Mouse (Mus musculus): ENCODE measurements around the gene Mbd3l2.
A peak's percentile ranks its signal among the peaks of the same experiment; 100 is the strongest.
"Not testable (repeated sequence)": the region's sequence is repeated elsewhere in the genome, so short reads cannot be mapped to it uniquely, and the experiment has no call there.

The Mbd3l2 gene

DNA sequence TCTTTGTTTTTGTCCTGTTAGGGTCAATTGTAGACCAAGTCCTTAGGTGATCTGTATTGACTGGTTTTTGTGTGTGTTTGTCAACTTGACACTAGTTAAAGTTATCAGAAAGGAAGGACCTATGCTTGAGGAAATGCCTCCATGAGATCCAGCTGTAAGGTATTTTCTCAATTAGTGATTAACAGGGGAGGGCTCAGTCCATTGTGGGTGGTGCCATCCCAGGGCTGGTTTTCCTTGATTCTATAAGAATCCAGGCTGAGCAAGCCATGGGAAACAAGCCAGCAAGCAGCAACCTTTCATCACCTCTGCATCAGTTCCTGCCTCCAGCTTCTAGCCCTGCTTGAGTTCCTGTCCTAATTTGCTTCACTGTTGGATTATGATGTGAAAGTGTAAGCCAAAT, at the start of gene Mbd3l2:
TSS of gene Mbd3l2 (plus strand) at position 301 of the 400 bp plus-strand sequence.
- no peak for DNase-seq (ENCODE audit: low read depth in 2 of 2, low spot score in 2 of 2)

- no peak for DNase-seq (ENCODE audit: low read depth in 2 of 2, low spot score in 2 of 2)
Measured at GRCm38 (mm10) chr9:18385782-18386181, 44.7 kb upstream of the Mbd3l2 start.

GRCm38 (mm10) chr9:18399629-18400028, 30.8 kb upstream of the Mbd3l2 start:
- DNase-seq (ENCODE audit: low read depth in 2 of 2, low spot score in 2 of 2): no peak

GRCm38 (mm10) chr9:18402895-18403294, 27.6 kb upstream of the Mbd3l2 start, which contains the start of gene Naalad2:
TSS of gene Naalad2 (minus strand) at chr9:18402995.
- DNase-seq (ENCODE audit: low read depth in 2 of 2, low spot score in 2 of 2): not testable (repeated sequence)

DNA sequence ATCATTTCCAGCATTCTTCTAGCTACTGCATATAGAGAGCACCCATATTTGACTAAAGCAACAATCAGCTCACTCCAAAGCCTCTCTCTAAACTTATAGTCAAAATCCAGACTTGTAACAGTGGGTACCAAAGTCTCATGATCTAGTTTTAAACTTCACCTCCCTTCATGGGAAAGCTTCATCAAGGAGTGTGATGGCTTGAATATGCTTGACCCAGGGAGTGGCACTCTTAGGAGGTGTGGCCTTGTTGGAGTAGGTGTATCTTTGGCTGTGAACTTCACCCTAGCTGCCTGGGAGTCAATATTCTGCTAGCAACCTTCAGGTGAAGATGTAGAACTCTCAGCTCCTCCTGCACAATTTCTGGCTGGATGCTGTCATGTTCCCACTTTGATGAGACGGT, 26.3 kb upstream of the Mbd3l2 start, which contains the start of gene Ubtfl1:
TSS of gene Ubtfl1 (plus strand) at position 301 of the 400 bp plus-strand sequence.
- DNase-seq (ENCODE audit: low read depth in 2 of 2, low spot score in 2 of 2): no peak

DNA sequence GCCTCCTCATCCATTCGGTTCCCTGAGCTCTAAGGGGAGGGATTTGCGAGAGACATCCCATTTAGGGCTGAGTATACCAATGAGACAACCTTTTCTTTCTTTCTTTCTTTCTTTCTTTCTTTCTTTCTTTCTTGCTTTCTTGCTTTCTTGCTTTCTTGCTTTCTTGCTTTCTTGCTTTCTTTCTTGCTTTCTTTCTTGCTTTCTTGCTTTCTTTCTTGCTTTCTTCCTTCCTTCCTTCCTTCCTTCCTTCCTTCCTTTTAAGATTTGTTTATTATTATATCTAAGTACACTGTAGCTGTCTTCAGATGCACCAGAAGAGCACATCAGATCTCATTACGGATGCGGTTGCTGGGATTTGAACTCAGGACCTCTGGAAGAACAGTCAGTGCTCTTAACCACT, 18.1 kb upstream of the Mbd3l2 start:
- not testable (repeated sequence) for DNase-seq (ENCODE audit: low read depth in 2 of 2, low spot score in 2 of 2)

- no peak for DNase-seq (ENCODE audit: low read depth in 2 of 2, low spot score in 2 of 2)
Measured at GRCm38 (mm10) chr9:18431687-18432086, 1.2 kb downstream of the Mbd3l2 start.

DNA sequence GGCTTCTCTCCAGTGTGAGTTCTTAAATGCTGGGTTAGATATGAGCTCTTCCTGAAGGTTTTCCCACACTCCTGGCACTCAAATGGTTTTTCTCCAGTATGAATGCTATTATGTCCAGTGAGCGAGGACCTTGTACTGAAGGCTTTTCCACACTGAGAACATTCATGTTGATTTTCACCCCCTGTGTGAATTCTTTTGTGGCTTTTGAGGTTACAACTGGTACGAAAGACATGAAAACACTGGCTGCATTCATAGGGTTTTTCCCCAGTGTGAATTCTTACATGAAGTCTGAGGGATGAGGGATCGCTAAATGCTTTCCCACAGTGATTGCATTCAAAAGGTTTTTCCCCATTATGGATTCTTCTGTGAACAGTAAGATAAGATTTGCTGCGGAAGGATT, 26.1 kb downstream of the Mbd3l2 start:
- no peak for DNase-seq (ENCODE audit: low read depth in 2 of 2, low spot score in 2 of 2)

DNA sequence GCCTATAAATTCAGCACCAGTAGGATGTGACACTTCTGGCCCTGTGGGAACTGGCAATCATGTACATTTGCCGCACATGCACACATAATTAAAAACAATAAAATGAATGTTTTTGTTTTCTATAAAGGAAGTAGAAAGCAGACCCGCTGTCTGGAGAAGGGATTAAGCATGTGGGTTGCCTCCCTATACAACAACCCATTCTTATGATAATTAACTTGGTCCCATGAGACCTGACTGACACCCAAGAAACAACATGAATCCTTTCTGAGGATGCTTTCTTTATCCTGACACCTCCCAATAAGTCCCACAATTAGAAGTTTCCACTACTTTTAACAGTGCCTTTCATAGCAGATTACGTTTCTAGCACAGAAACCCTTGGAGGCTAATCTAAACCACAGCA, 36.9 kb downstream of the Mbd3l2 start:
- no peak for DNase-seq (ENCODE audit: low read depth in 2 of 2, low spot score in 2 of 2)

- DNase-seq (ENCODE audit: low read depth in 2 of 2, low spot score in 2 of 2): no peak
Measured at GRCm38 (mm10) chr9:18468005-18468404, 37.6 kb downstream of the Mbd3l2 start.

DNA sequence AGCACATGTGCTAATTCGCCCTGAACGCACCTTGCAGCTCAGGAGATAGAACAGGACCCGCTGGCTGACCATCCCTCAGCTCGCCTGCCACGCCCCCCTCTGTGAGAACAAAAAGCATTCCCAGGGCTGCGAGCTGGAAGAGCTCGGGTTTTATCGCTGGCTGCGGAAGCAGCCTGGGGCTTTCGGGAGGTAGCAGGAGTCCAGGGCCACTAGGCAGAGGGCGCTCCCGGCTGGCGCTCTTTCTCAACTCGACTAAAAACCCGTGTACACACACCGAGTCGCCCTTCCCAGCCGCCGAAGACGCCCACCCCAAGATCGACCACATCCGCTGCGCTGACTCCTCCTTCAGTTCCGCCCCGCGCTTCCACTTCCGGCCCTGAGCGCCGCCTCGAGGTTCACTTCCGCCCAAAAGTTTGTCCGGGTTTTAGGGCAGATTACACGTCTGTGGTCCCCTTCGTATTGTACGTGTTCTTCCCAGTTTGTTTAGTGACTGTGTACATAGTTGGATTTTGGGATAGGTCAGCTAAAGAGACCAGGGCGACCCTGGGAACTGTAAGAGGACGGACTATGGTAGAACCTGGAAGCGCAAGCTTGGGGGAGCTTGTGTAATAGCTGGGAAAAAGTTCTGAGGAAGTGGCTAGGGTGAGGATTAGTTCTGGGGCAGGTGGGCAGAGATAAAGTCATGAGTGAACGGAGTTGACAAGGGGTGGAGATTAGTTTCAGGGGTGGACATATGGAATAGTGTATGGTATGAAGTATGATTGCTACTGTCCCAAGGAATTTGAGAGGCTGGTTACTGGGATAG, 43.1 kb downstream of the Mbd3l2 start:
- peak; percentile 39 to 55 for DNase-seq (ENCODE audit: low read depth in 2 of 2, low spot score in 2 of 2)

GRCm38 (mm10) chr9:18478168-18478567, 47.7 kb downstream of the Mbd3l2 start, which contains the start of the genes Zfp558 and Mbd3l1:
TSS of gene Zfp558 (minus strand) at chr9:18478268.
TSS of gene Mbd3l1 (plus strand) at chr9:18478359.
- DNase-seq (ENCODE audit: low read depth in 2 of 2, low spot score in 2 of 2): no peak

Measured in CD8-positive naive resting alpha-beta T cell, adult 2 months (primary cell).